13 mouse cellular contexts compared by ENCODE assay signal in the genomic region with DNA sequence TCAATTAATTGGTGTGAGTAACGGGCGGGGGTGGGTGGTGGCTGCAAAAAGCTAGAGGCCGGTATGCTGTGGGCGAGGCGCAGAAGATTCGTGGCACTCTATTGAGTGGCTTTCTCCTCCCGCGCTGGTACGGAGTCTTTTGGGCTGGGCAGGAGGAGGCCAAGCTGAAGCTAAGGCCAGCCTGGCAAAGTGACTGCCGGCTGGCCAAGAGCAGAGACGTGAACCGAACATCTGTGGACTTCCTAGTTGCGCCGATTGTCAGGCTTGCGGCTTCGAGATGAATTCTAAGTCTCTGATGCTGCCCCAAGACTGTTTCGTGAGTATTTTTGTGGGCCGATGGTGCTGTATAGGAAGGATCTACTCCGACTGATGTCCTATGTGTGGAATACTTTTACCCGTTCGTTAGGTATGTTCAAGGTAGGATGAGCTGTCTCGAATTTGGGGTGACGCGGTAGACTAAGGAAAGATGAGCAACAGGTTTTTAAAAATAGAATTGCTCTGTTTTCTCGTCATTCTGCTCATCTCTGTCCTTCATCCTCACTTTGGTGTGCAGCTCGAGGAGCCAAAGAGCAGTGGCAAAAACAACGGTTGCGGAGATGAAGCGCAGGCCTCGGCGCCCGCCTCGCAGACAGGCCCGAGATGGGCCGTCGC. TPM values are rescaled to one million over a fixed set of nuclear protein-coding genes. Genes with fewer than 3 reads are reported as not detected.
DNase-seq lines count a peak whose midpoint lies in the region; ATAC-seq and TF ChIP-seq lines count a peak whose summit lies in the region.
"Had no signal": no experiment of that assay in that cellular context is flagged by ENCODE, and none has a peak within 500 bp of the region (broad histone marks: within the 10 kb centered on the region; RNA-seq: fewer than 3 reads in every experiment).

No protein-coding gene starts in this region.

- no peak for ATAC-seq in liver, embryonic 12.5 days
- ATAC-seq in liver, postnatal 0 days: no peak
- ATAC-seq in forebrain, embryonic 12.5 days (ENCODE audit: low FRiP score): no peak
- ATAC-seq in neural tube, embryonic 11.5 days (ENCODE audit: insufficient read depth, low FRiP score, low TSS enrichment): peak; percentile 9; the same call in 1 of the 2 replicates
- ATAC-seq: midbrain, embryonic 16.5 days had no signal

- no peaks in the 10 kb centered on the region for H3K9me3 ChIP-seq in heart, embryonic 10.5 days
- H3K9me3 ChIP-seq in liver, embryonic 12.5 days (replicated peaks): no peaks in the 10 kb centered on the region
- H3K9me3 ChIP-seq in liver, postnatal 0 days (ENCODE audit: low read length): no peaks in the 10 kb centered on the region
- no peaks in the 10 kb centered on the region for H3K9me3 ChIP-seq in forebrain, embryonic 12.5 days
- H3K9me3 ChIP-seq in neural tube, embryonic 11.5 days (ENCODE audit: control insufficient read depth, low read length): no peaks in the 10 kb centered on the region

- peak; percentile 76 for DNase-seq in heart, embryonic 10.5 days (ENCODE audit: low spot score)
- no peak for DNase-seq in heart, postnatal 4 days
- DNase-seq in liver, postnatal 0 days: no peak
- peak; percentile 53 for DNase-seq in neural tube, embryonic 11.5 days (ENCODE audit: low spot score)
- no peak for DNase-seq in retina, postnatal 1 day
- DNase-seq in ovary, postnatal 14 days (ENCODE audit: low spot score): no peak
- DNase-seq: adrenal gland, postnatal 36 days; cerebellum, adult 2 months had no signal

- peak overlapping the region; percentile 54 for H3K4me3 ChIP-seq in heart, embryonic 10.5 days
- H3K4me3 ChIP-seq in liver, embryonic 12.5 days: 0 out of 2 replicates have a peak overlapping the region, but pooled peaks have one; percentile 45
- H3K4me3 ChIP-seq in liver, postnatal 0 days (ENCODE audit: low read depth, low read length): no peak overlapping the region
- peak overlapping the region; percentile 39; the same call in 1 of the 2 replicates for H3K4me3 ChIP-seq in forebrain, embryonic 12.5 days (replicated peaks)
- H3K4me3 ChIP-seq in neural tube, embryonic 11.5 days (ENCODE audit: low read depth, low read length): peak overlapping the region; percentile 33; the same call in 1 of the 2 replicates

- H3K27ac ChIP-seq in heart, embryonic 10.5 days: no peak overlapping the region
- H3K27ac ChIP-seq in liver, embryonic 12.5 days: no peak overlapping the region
- no peak overlapping the region for H3K27ac ChIP-seq in liver, postnatal 0 days (ENCODE audit: low read depth)
- H3K27ac ChIP-seq in forebrain, embryonic 12.5 days: no peak overlapping the region
- H3K27ac ChIP-seq in neural tube, embryonic 11.5 days (ENCODE audit: low read depth, low read length): no peak overlapping the region

- no peak for TF ChIP-seq CTCF in liver, postnatal 0 days (IDR thresholded peaks at IDR 0.05; ENCODE audit: low read depth)

- H3K4me1 ChIP-seq in heart, embryonic 10.5 days: peaks cover 13% of the 10 kb centered on the region
- peaks cover 11% of the 10 kb centered on the region; the same call in 1 of the 2 replicates for H3K4me1 ChIP-seq in liver, embryonic 12.5 days
- peaks cover 7% of the 10 kb centered on the region for H3K4me1 ChIP-seq in liver, postnatal 0 days (ENCODE audit: insufficient read depth)
- peaks cover 11% of the 10 kb centered on the region for H3K4me1 ChIP-seq in forebrain, embryonic 12.5 days
- H3K4me1 ChIP-seq in neural tube, embryonic 11.5 days (ENCODE audit: control insufficient read depth, insufficient read depth, low read length): no peaks in the 10 kb centered on the region

- H3K9ac ChIP-seq in liver, embryonic 12.5 days: no peak overlapping the region
- no peak overlapping the region for H3K9ac ChIP-seq in liver, postnatal 0 days (replicated peaks)
- no peak overlapping the region for H3K9ac ChIP-seq in forebrain, embryonic 12.5 days
- H3K9ac ChIP-seq in neural tube, embryonic 11.5 days (ENCODE audit: low read length): no peak overlapping the region

- peaks cover 100% of the 10 kb centered on the region for H3K27me3 ChIP-seq in heart, embryonic 10.5 days (ENCODE audit: insufficient read depth, poor library complexity, severe bottlenecking)
- peaks cover 98% of the 10 kb centered on the region for H3K27me3 ChIP-seq in liver, embryonic 12.5 days (replicated peaks)
- peaks cover 97% of the 10 kb centered on the region for H3K27me3 ChIP-seq in liver, postnatal 0 days (ENCODE audit: insufficient read depth, low read length)
- peaks cover 95% of the 10 kb centered on the region for H3K27me3 ChIP-seq in forebrain, embryonic 12.5 days
- H3K27me3 ChIP-seq in neural tube, embryonic 11.5 days (ENCODE audit: control insufficient read depth, insufficient read depth, low read length): peaks cover 96% of the 10 kb centered on the region

- H3K36me3 ChIP-seq in heart, embryonic 10.5 days: no peaks in the 10 kb centered on the region
- H3K36me3 ChIP-seq in liver, embryonic 12.5 days: no peaks in the 10 kb centered on the region
- H3K36me3 ChIP-seq in liver, postnatal 0 days (replicated peaks; ENCODE audit: insufficient read depth, low read length): no peaks in the 10 kb centered on the region
- H3K36me3 ChIP-seq in forebrain, embryonic 12.5 days (replicated peaks): no peaks in the 10 kb centered on the region
- no peaks in the 10 kb centered on the region for H3K36me3 ChIP-seq in neural tube, embryonic 11.5 days (ENCODE audit: control insufficient read depth, insufficient read depth, low read length)

- no peak for TF ChIP-seq EP300 in liver, postnatal 0 days (IDR thresholded peaks at IDR 0.05; ENCODE audit: low read depth)

- 1% methylated on average over 36 of the region's 36 CpGs for WGBS in heart, embryonic 10.5 days
- WGBS in liver, embryonic 12.5 days (ENCODE audit: insufficient replicate concordance): 5% methylated on average over 36 of the region's 36 CpGs
- WGBS in liver, postnatal 0 days (ENCODE audit: insufficient replicate concordance): 4% methylated on average over 36 of the region's 36 CpGs
- WGBS in forebrain, embryonic 12.5 days: 1% methylated on average over 36 of the region's 36 CpGs
- under 1% methylated on average over 36 of the region's 36 CpGs for WGBS in neural tube, embryonic 11.5 days

- H3K4me2 ChIP-seq in liver, embryonic 12.5 days: peak overlapping the region; percentile 63; the same call in 1 of the 2 replicates
- no peak overlapping the region for H3K4me2 ChIP-seq in liver, postnatal 0 days (ENCODE audit: low read depth, low read length)
- no peak overlapping the region for H3K4me2 ChIP-seq in forebrain, embryonic 12.5 days
- H3K4me2 ChIP-seq in neural tube, embryonic 11.5 days (ENCODE audit: low read depth): peak overlapping the region; percentile 66; the same call in 1 of the 2 replicates

RNA-seq across cellular contexts. Expression of a gene that starts 0.8 kb away (rescaled TPM):
- 0.40 TPM in 1 of 2 replicates, not detected in the other for polyA plus RNA-seq in heart, embryonic 10.5 days (2016; fragmentation: Nextera tagmentation; extraction: Ambion mirVana)
- total RNA-seq in heart, postnatal 4 days (2021): not detected
- 0.10 TPM in 1 of 2 replicates, not detected in the other for polyA plus RNA-seq in liver, embryonic 12.5 days (2016; fragmentation: Nextera tagmentation; extraction: Ambion mirVana)
- not detected in 2 replicates for polyA plus RNA-seq in liver, postnatal 0 days (2015; fragmentation: Nextera tagmentation; extraction: Ambion mirVana)
- not detected in 2 replicates for polyA plus RNA-seq in forebrain, embryonic 12.5 days (2016; fragmentation: Nextera tagmentation; extraction: Ambion mirVana)
- 0.41 and 1.0 TPM in 2 replicates for polyA plus RNA-seq in neural tube, embryonic 11.5 days (2014; fragmentation: Nextera tagmentation; extraction: Ambion mirVana)
- total RNA-seq: adrenal gland, postnatal 36 days; gastrocnemius, postnatal 4 days; liver, adult 2 months had no signal
- polyA plus RNA-seq: liver, adult 2 months; midbrain, embryonic 16.5 days had no signal

RNA-seq across cellular contexts. Expression of a gene that starts 7.5 kb away (rescaled TPM):
- 1.1 TPM in 1 of 2 replicates, not detected in the other for polyA plus RNA-seq in heart, embryonic 10.5 days (2016; fragmentation: Nextera tagmentation; extraction: Ambion mirVana)
- total RNA-seq in heart, postnatal 4 days (2021): not detected
- not detected in 2 replicates for polyA plus RNA-seq in liver, embryonic 12.5 days (2016; fragmentation: Nextera tagmentation; extraction: Ambion mirVana)
- polyA plus RNA-seq in liver, postnatal 0 days (2015; fragmentation: Nextera tagmentation; extraction: Ambion mirVana): not detected in 2 replicates
- not detected in 2 replicates for polyA plus RNA-seq in forebrain, embryonic 12.5 days (2016; fragmentation: Nextera tagmentation; extraction: Ambion mirVana)
- polyA plus RNA-seq in neural tube, embryonic 11.5 days (2014; fragmentation: Nextera tagmentation; extraction: Ambion mirVana): 2.1 TPM in 2 replicates
- total RNA-seq: adrenal gland, postnatal 36 days; gastrocnemius, postnatal 4 days; liver, adult 2 months had no signal
- polyA plus RNA-seq: cerebellum, adult 2 months; liver, adult 2 months; midbrain, embryonic 16.5 days had no signal

RNA-seq across cellular contexts. Expression of a gene that starts 8.0 kb away (rescaled TPM):
- polyA plus RNA-seq in heart, embryonic 10.5 days (2016; fragmentation: Nextera tagmentation; extraction: Ambion mirVana): not detected in 2 replicates
- not detected for total RNA-seq in heart, postnatal 4 days (2021)
- not detected in 2 replicates for polyA plus RNA-seq in liver, embryonic 12.5 days (2016; fragmentation: Nextera tagmentation; extraction: Ambion mirVana)
- polyA plus RNA-seq in liver, postnatal 0 days (2015; fragmentation: Nextera tagmentation; extraction: Ambion mirVana): not detected in 2 replicates
- not detected in 2 replicates for polyA plus RNA-seq in forebrain, embryonic 12.5 days (2016; fragmentation: Nextera tagmentation; extraction: Ambion mirVana)
- 0.54 and 0.69 TPM in 2 replicates for polyA plus RNA-seq in neural tube, embryonic 11.5 days (2014; fragmentation: Nextera tagmentation; extraction: Ambion mirVana)
- total RNA-seq: adrenal gland, postnatal 36 days; liver, adult 2 months had no signal
- polyA plus RNA-seq: liver, adult 2 months had no signal

RNA-seq across cellular contexts. Expression of a gene that starts 12.0 kb away (rescaled TPM):
- 0.07 and 2.1 TPM in 2 replicates for polyA plus RNA-seq in heart, embryonic 10.5 days (2016; fragmentation: Nextera tagmentation; extraction: Ambion mirVana)
- total RNA-seq in heart, postnatal 4 days (2021): not detected
- polyA plus RNA-seq in liver, embryonic 12.5 days (2016; fragmentation: Nextera tagmentation; extraction: Ambion mirVana): not detected in 2 replicates
- not detected in 2 replicates for polyA plus RNA-seq in liver, postnatal 0 days (2015; fragmentation: Nextera tagmentation; extraction: Ambion mirVana)
- polyA plus RNA-seq in forebrain, embryonic 12.5 days (2016; fragmentation: Nextera tagmentation; extraction: Ambion mirVana): not detected in 2 replicates
- polyA plus RNA-seq in neural tube, embryonic 11.5 days (2014; fragmentation: Nextera tagmentation; extraction: Ambion mirVana): 8.1 and 8.5 TPM in 2 replicates
- total RNA-seq: adrenal gland, postnatal 36 days; liver, adult 2 months had no signal
- polyA plus RNA-seq: cerebellum, adult 2 months; liver, adult 2 months; midbrain, embryonic 16.5 days had no signal

RNA-seq across cellular contexts. Expression of a gene that starts 24.4 kb away (rescaled TPM):
- polyA plus RNA-seq in heart, embryonic 10.5 days (2016; fragmentation: Nextera tagmentation; extraction: Ambion mirVana): 2.3 TPM in 1 of 2 replicates, not detected in the other
- not detected for total RNA-seq in heart, postnatal 4 days (2021)
- not detected in 2 replicates for polyA plus RNA-seq in liver, embryonic 12.5 days (2016; fragmentation: Nextera tagmentation; extraction: Ambion mirVana)
- not detected in 2 replicates for polyA plus RNA-seq in liver, postnatal 0 days (2015; fragmentation: Nextera tagmentation; extraction: Ambion mirVana)
- not detected in 2 replicates for polyA plus RNA-seq in forebrain, embryonic 12.5 days (2016; fragmentation: Nextera tagmentation; extraction: Ambion mirVana)
- polyA plus RNA-seq in neural tube, embryonic 11.5 days (2014; fragmentation: Nextera tagmentation; extraction: Ambion mirVana): 28.1 and 29.3 TPM in 2 replicates
- total RNA-seq: adrenal gland, postnatal 36 days; liver, adult 2 months had no signal
- polyA plus RNA-seq: cerebellum, adult 2 months; liver, adult 2 months; midbrain, embryonic 16.5 days had no signal

Comparison
In these comparisons a context has a peak if more than half of its experiments do, and no peak if none do; other contexts are left out.
1. DNase-seq: peak in heart, embryonic 10.5 days (single experiment) and neural tube, embryonic 11.5 days (single experiment); none in heart, postnatal 4 days (single experiment), liver, postnatal 0 days (single experiment), retina, postnatal 1 day (single experiment) and ovary, postnatal 14 days (single experiment).
2. H3K4me2 ChIP-seq: peak in liver, embryonic 12.5 days (single experiment) and neural tube, embryonic 11.5 days (single experiment); none in liver, postnatal 0 days (single experiment) and forebrain, embryonic 12.5 days (single experiment).